Mouse (Mus musculus) kidney, postnatal 0 days (tissue): ENCODE measurements at regions not wholly inside any gene's neighbourhood (a gene's known extent, or its start where the extent isn't known, plus 50 kb on each side); places are given as distances from the start of the nearest gene placed in this dataset.

Source experiments
- ATAC-seq: fragments of 200-750 bp; cut with Nextera tagmentation; replicated peaks from 2 replicates; pipeline ENCODE4 v1.8.0; 2017; ENCODE audit warnings: low read depth, moderate number of reproducible peaks, moderate TSS enrichment, moderate library complexity; ENCODE audit not compliant: low FRiP score
- DNase-seq: peaks from one replicate; pipeline ENCODE4 v3.0.0-alpha.2; 2016; ENCODE audit warnings: low spot score
- H3K27ac ChIP-seq: fragments of 300-500 bp; sonication (generic); 2 replicates; pipeline ENCODE4 v1.5.1; 2014; ENCODE audit warnings: mild to moderate bottlenecking
- H3K27me3 ChIP-seq: fragments of 300-500 bp; sonication (generic); 2 replicates; pipeline ENCODE4 v1.6.1; 2014; ENCODE audit warnings: low read length, mixed read lengths; ENCODE audit not compliant: insufficient read depth
- H3K36me3 ChIP-seq: fragments of 300-500 bp; sonication (generic); 2 replicates; pipeline ENCODE4 v1.6.1; 2014; ENCODE audit warnings: low read length, mixed read lengths; ENCODE audit not compliant: insufficient read depth
- H3K4me1 ChIP-seq: fragments of 300-500 bp; sonication (generic); replicated peaks from 2 replicates; pipeline ENCODE4 v1.6.1; 2014; ENCODE audit warnings: antibody characterized with exemption, low read length, mixed read lengths; ENCODE audit not compliant: insufficient read depth
- H3K4me2 ChIP-seq: fragments of 300-500 bp; sonication (generic); 2 replicates; pipeline ENCODE4 v1.6.1; 2014; ENCODE audit warnings: mild to moderate bottlenecking, low read length, moderate library complexity, mixed read lengths
- H3K4me3 ChIP-seq: fragments of 300-500 bp; sonication (generic); replicated peaks from 2 replicates; pipeline ENCODE4 v1.5.1; 2014; ENCODE audit warnings: low read depth, low read length
- H3K9ac ChIP-seq: fragments of 300-500 bp; sonication (generic); 2 replicates; pipeline ENCODE4 v1.6.1; 2014; ENCODE audit warnings: low read depth, low read length
- H3K9me3 ChIP-seq: fragments of 300-500 bp; sonication (generic); replicated peaks from 2 replicates; pipeline ENCODE4 v1.6.1; 2016; ENCODE audit warnings: low read length, inconsistent platforms, mixed read lengths
- CTCF ChIP-seq: IDR thresholded peaks from 2 replicates; pipeline ENCODE4 v1.5.1; 2016; ENCODE audit warnings: antibody characterized with exemption, low read depth, mild to moderate bottlenecking, moderate library complexity
- WGBS: fragments of 180-500 bp; shearing (Covaris S2); extraction: QIAGEN DNeasy Blood & Tissue Kit; methylation state at CpG from one replicate; pipeline ENCODE4 v1.1.7; 2014; 5-methylcytosine and 5-hydroxymethylcytosine counted together

- no peak overlapping the region for H3K4me3 ChIP-seq
- no peak for DNase-seq
- H3K9me3 ChIP-seq: no peaks in the 10 kb centered on the region
- no peaks in the 10 kb centered on the region for H3K4me1 ChIP-seq
- no peaks in the 10 kb centered on the region for H3K27me3 ChIP-seq
- no peak overlapping the region for H3K9ac ChIP-seq
- ATAC-seq: no peak
- 12% methylated on average over 2 of the region's 2 CpGs for WGBS
- H3K27ac ChIP-seq: no peak overlapping the region
- no peaks in the 10 kb centered on the region for H3K36me3 ChIP-seq
- no peak overlapping the region for H3K4me2 ChIP-seq
- TF ChIP-seq CTCF: no peak
Measured at GRCm38 (mm10) chr8:97389149-97389548, 1500.8 kb upstream of the Got2 start.

GRCm38 (mm10) chr8:97374911-97375771 lies 1486.8 kb upstream of the Got2 start:
- DNase-seq (no peak), ATAC-seq (no peak)
- TF ChIP-seq CTCF: no peak
- Histone ChIP-seq H3K4me3 (no peak overlapping the region), H3K9me3 (no peaks in the 10 kb centered on the region), H3K4me1 (no peaks in the 10 kb centered on the region), H3K9ac (no peak overlapping the region), H3K27ac (no peak overlapping the region), H3K36me3 (no peaks in the 10 kb centered on the region), H3K27me3 (no peaks in the 10 kb centered on the region), H3K4me2 (no peak overlapping the region)
- WGBS: 87% methylated on average over 3 of the region's 3 CpGs

GRCm38 (mm10) chr8:97346630-97347029 lies 1458.3 kb upstream of the Got2 start:
- Histone ChIP-seq H3K27ac (no peak overlapping the region), H3K4me1 (no peaks in the 10 kb centered on the region), H3K9me3 (no peaks in the 10 kb centered on the region), H3K36me3 (no peaks in the 10 kb centered on the region), H3K4me3 (no peak overlapping the region), H3K27me3 (no peaks in the 10 kb centered on the region), H3K9ac (no peak overlapping the region), H3K4me2 (no peak overlapping the region)
- no peak for DNase-seq
- no peak for TF ChIP-seq CTCF
- no peak for ATAC-seq
- 76% methylated on average over 6 of the region's 6 CpGs for WGBS

- WGBS: 69% methylated on average over 4 of the region's 4 CpGs
- Histone ChIP-seq H3K27me3 (no peaks in the 10 kb centered on the region), H3K4me2 (no peak overlapping the region), H3K9ac (no peak overlapping the region), H3K4me3 (no peak overlapping the region), H3K4me1 (no peaks in the 10 kb centered on the region), H3K27ac (no peak overlapping the region), H3K9me3 (no peaks in the 10 kb centered on the region), H3K36me3 (no peaks in the 10 kb centered on the region)
- TF ChIP-seq CTCF: no peak
- ATAC-seq: no peak
- DNase-seq: no peak
Measured at GRCm38 (mm10) chr8:97315497-97315896, 1427.2 kb upstream of the Got2 start.

GRCm38 (mm10) chr8:97308304-97308703 lies 1420.0 kb upstream of the Got2 start:
- 48% methylated on average over 7 of the region's 7 CpGs for WGBS
- H3K4me3 ChIP-seq: no peak overlapping the region
- H3K36me3 ChIP-seq: no peaks in the 10 kb centered on the region
- no peak for TF ChIP-seq CTCF
- no peaks in the 10 kb centered on the region for H3K27me3 ChIP-seq
- H3K4me1 ChIP-seq: no peaks in the 10 kb centered on the region
- no peak overlapping the region for H3K9ac ChIP-seq
- no peak overlapping the region for H3K27ac ChIP-seq
- no peak overlapping the region for H3K4me2 ChIP-seq
- ATAC-seq: no peak
- no peaks in the 10 kb centered on the region for H3K9me3 ChIP-seq
- no peak for DNase-seq

- Histone ChIP-seq H3K36me3 (no peaks in the 10 kb centered on the region), H3K4me2 (no peak overlapping the region), H3K4me3 (no peak overlapping the region), H3K27me3 (no peaks in the 10 kb centered on the region), H3K4me1 (no peaks in the 10 kb centered on the region), H3K9me3 (no peaks in the 10 kb centered on the region), H3K27ac (no peak overlapping the region), H3K9ac (no peak overlapping the region)
- no peak for ATAC-seq
- DNase-seq: peak; percentile 9
- WGBS: 54% methylated on average over 3 of the region's 3 CpGs
- no peak for TF ChIP-seq CTCF
Measured at GRCm38 (mm10) chr8:97270582-97270981, 1382.2 kb upstream of the Got2 start.
